In the genomic region with DNA sequence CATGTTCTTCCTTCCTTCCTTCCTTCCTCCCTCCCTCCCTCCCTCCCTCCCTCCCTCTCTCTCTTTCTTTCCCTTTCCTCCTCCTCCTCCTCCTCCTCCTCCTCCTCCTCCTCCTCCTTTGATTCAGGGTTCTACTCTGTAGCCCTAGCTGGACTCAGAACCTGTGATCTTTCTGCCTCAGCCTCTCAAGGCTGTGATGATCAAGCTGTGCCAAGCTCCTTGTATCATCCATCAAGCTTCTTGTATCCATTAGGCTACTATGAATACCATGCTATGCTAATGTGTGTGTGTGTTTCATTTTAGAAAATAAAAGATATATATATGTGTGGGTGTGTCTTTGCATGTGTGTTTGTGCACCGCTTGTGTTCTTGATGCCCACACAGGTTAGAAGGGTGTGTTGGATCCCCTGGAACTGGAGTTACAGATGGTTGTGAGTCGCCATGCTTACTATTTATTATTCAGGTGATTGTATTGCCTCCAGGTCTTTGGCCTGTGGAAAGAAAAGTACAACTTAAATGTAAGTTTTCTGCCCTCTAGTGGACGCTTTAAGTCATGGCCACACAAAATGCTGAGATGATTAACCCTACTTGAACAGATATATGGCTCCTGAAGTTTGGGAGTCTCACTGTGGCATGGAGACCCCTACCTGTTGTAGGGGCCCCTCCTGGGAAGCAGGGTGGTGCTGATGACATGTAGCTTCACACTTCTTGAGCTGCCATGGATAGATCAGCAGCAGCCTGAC, we compare ENCODE assay signal across 8 mouse cellular contexts. TPM values are rescaled to one million over a fixed set of nuclear protein-coding genes. Genes with fewer than 3 reads are reported as not detected.
DNase-seq lines count a peak whose midpoint lies in the region; ATAC-seq lines count a peak whose summit lies in the region.

No protein-coding gene starts in this region.

- no peak overlapping the region for H3K4me3 ChIP-seq in kidney, embryonic 14.5 days (ENCODE audit: low read length)
- H3K4me3 ChIP-seq in neural tube, embryonic 14.5 days (ENCODE audit: low read depth, low read length): no peak overlapping the region

- WGBS in kidney, embryonic 14.5 days: 25% methylated on average over 3 of the region's 3 CpGs
- WGBS in neural tube, embryonic 14.5 days: 24% methylated on average over 3 of the region's 3 CpGs

- H3K27ac ChIP-seq in kidney, embryonic 14.5 days (ENCODE audit: low read depth, low read length): no peak overlapping the region
- H3K27ac ChIP-seq in neural tube, embryonic 14.5 days (ENCODE audit: low read depth, low read length): no peak overlapping the region

- no peak overlapping the region for H3K9ac ChIP-seq in kidney, embryonic 14.5 days (ENCODE audit: low read depth, low read length)
- H3K9ac ChIP-seq in neural tube, embryonic 14.5 days (replicated peaks; ENCODE audit: low read depth, low read length): no peak overlapping the region

- H3K27me3 ChIP-seq in kidney, embryonic 14.5 days (ENCODE audit: control insufficient read depth, insufficient read depth, low read length): no peaks in the 10 kb centered on the region
- no peaks in the 10 kb centered on the region for H3K27me3 ChIP-seq in neural tube, embryonic 14.5 days (ENCODE audit: control insufficient read depth, insufficient read depth, low read length)

- peak; percentile 35 to 46 for DNase-seq in heart, postnatal 10 days
- DNase-seq in heart, adult 11 months: no peak
- DNase-seq in ES-CJ7 (ENCODE audit: low read depth, low spot score): peak; percentile 83
- DNase-seq in embryo, embryonic 11.5 days (ENCODE audit: low read depth, low spot score): peak; percentile 38
- no peak for DNase-seq in adrenal gland, adult 18-20 months (ENCODE audit: low spot score in 2 of 2)
- no peak for DNase-seq in thymus, postnatal 25 days

- ATAC-seq in kidney, embryonic 14.5 days (ENCODE audit: low FRiP score, low TSS enrichment): 0 out of 2 replicates have a peak, but pooled peaks have one; percentile 43
- ATAC-seq in neural tube, embryonic 14.5 days (ENCODE audit: low read depth): peak; percentile 68

- intact Hi-C loops in heart, postnatal 10 days (cut with DNase I): loop anchor here (5.0 kb wide), 1 partner anchor 555 kb away; no protein-coding TSS in a partner anchor

- no peaks in the 10 kb centered on the region for H3K9me3 ChIP-seq in kidney, embryonic 14.5 days (ENCODE audit: control insufficient read depth, low read length)
- H3K9me3 ChIP-seq in neural tube, embryonic 14.5 days (ENCODE audit: control insufficient read depth, low read length): no peaks in the 10 kb centered on the region; the same call in 1 of the 2 replicates

- no peak overlapping the region for H3K4me2 ChIP-seq in kidney, embryonic 14.5 days (replicated peaks; ENCODE audit: low read depth, low read length)
- no peak overlapping the region for H3K4me2 ChIP-seq in neural tube, embryonic 14.5 days (ENCODE audit: low read depth, low read length)

- no peaks in the 10 kb centered on the region for H3K4me1 ChIP-seq in kidney, embryonic 14.5 days (ENCODE audit: control insufficient read depth, insufficient read depth, low read length)
- no peaks in the 10 kb centered on the region for H3K4me1 ChIP-seq in neural tube, embryonic 14.5 days (ENCODE audit: control insufficient read depth, insufficient read depth, low read length)

- H3K36me3 ChIP-seq in kidney, embryonic 14.5 days (ENCODE audit: control insufficient read depth, insufficient read depth, low read length): no peaks in the 10 kb centered on the region
- no peaks in the 10 kb centered on the region for H3K36me3 ChIP-seq in neural tube, embryonic 14.5 days (ENCODE audit: control insufficient read depth, insufficient read depth, low read length)

RNA-seq across cellular contexts. Expression of a gene that starts 11.5 kb away (rescaled TPM):
- under 1 TPM; 0.19 to 0.20 TPM for total RNA-seq in heart, postnatal 10 days (2021)
- polyA plus RNA-seq in kidney, embryonic 14.5 days (2014; fragmentation: Nextera tagmentation; extraction: Ambion mirVana): 0.70 and 1.0 TPM in 2 replicates
- polyA plus RNA-seq in neural tube, embryonic 14.5 days (2014; fragmentation: Nextera tagmentation; extraction: Ambion mirVana): 0.33 and 0.39 TPM in 2 replicates
- 10 to 100 TPM in 1 of 2 experiments, 1 to 10 TPM in 1; 9.7 to 14.0 TPM for total RNA-seq in adrenal gland, adult 18-20 months (2021)

RNA-seq across cellular contexts. Expression of a gene that starts 28.6 kb away (rescaled TPM):
- 100 to 1,000 TPM; 161 to 178 TPM for total RNA-seq in heart, postnatal 10 days (2021)
- 493 and 617 TPM in 2 replicates for polyA plus RNA-seq in kidney, embryonic 14.5 days (2014; fragmentation: Nextera tagmentation; extraction: Ambion mirVana)
- 272 and 294 TPM in 2 replicates for polyA plus RNA-seq in neural tube, embryonic 14.5 days (2014; fragmentation: Nextera tagmentation; extraction: Ambion mirVana)
- 100 to 1,000 TPM; 260 to 272 TPM for total RNA-seq in adrenal gland, adult 18-20 months (2021)

Comparison
In these comparisons a context has a peak if more than half of its experiments do, and no peak if none do; other contexts are left out.
1. DNase-seq: peak in heart, postnatal 10 days (2 of 2), ES-CJ7 (single experiment) and embryo, embryonic 11.5 days (single experiment); none in heart, adult 11 months (single experiment), adrenal gland, adult 18-20 months (0 of 2) and thymus, postnatal 25 days (single experiment).
2. RNA of a gene that starts 11.5 kb away (total RNA-seq): 9.7 to 14.0 TPM in adrenal gland, adult 18-20 months; 0.19 to 0.20 TPM in heart, postnatal 10 days; every median in the first group is over 4 times any median in the second.